In genomic region chr2:172978131-172978633, GRCm38 (mm10) we compare ENCODE assay signal across 1 mouse cellular context.
TF ChIP-seq lines count a peak whose summit lies in the region.

No protein-coding gene starts in this region.

TF ChIP-seq in CH12.LX, 34 proteins besides CTCF, POLR2A, EP300 and RAD21 (continued from another document):
- no peak for TF ChIP-seq KAT2A (IDR thresholded peaks at IDR 0.05; ENCODE audit: insufficient replicate concordance, low read length)
- TF ChIP-seq MXI1 (IDR thresholded peaks at IDR 0.05; ENCODE audit: low read depth, low read length): no peak
- TF ChIP-seq NRF1 (IDR thresholded peaks at IDR 0.05; ENCODE audit: low read depth, low read length): no peak
- TF ChIP-seq ZNF384 (IDR thresholded peaks at IDR 0.05; ENCODE audit: low read depth, low read length): no peak
- no peak for TF ChIP-seq BHLHE40 (IDR thresholded peaks at IDR 0.05; ENCODE audit: low read depth, low read length)
- no peak for TF ChIP-seq CHD1 (IDR thresholded peaks at IDR 0.05; ENCODE audit: low read depth, low read length)
- no peak for TF ChIP-seq MAX (IDR thresholded peaks at IDR 0.05; ENCODE audit: low read length)
- TF ChIP-seq JUND (conservative IDR thresholded peaks at IDR 0.05; ENCODE audit: low read depth, low read length): no peak
- no peak for TF ChIP-seq PAX5 (IDR thresholded peaks at IDR 0.05; ENCODE audit: low read length)
- no peak for TF ChIP-seq IRF4 (IDR thresholded peaks at IDR 0.05; ENCODE audit: low read depth, low read length)
- TF ChIP-seq CHD2 (IDR thresholded peaks at IDR 0.05; ENCODE audit: low read length): no peak
- TF ChIP-seq MAFK (IDR thresholded peaks at IDR 0.05; ENCODE audit: insufficient replicate concordance, low read length): no peak
